Mouse (Mus musculus) midbrain, embryonic 14.5 days (tissue): ENCODE results near the gene Gm4303. TPM values are rescaled to one million over a fixed set of nuclear protein-coding genes. Genes with fewer than 3 reads are reported as not detected.

Experiments used
- polyA plus RNA-seq: library from polyadenylated mRNA; unstranded; fragments of >200 nt; fragmentation: Nextera tagmentation; extraction: Ambion mirVana; gene quantifications from 2 replicates; pipeline ENCODE4 v1.2.1, GENCODE M21; 2014

The Gm4303 gene
- polyA plus RNA-seq, 1 experiment from 2014 or later, result not detected

Other genes starting within 250 kb of the Gm4303 start
- not detected in 2 replicates for gene Gm4301, start 10.3 kb upstream of the Gm4303 start, polyA plus RNA-seq
- gene Gm4302, start 5.1 kb upstream of the Gm4303 start, polyA plus RNA-seq, result not detected in 2 replicates
- not detected in 2 replicates for gene Gm4305, start 5.1 kb downstream of the Gm4303 start, polyA plus RNA-seq
- not detected in 2 replicates for gene Gm4307, start 15.4 kb downstream of the Gm4303 start, polyA plus RNA-seq
- not detected in 2 replicates for gene Gm4312, start 36.6 kb downstream of the Gm4303 start, polyA plus RNA-seq
- 10.3 and 11.7 TPM in 2 replicates for gene Tmtc3, start 141.4 kb downstream of the Gm4303 start, polyA plus RNA-seq
- 7.4 TPM in 2 replicates for gene Cep290, start 141.6 kb downstream of the Gm4303 start, polyA plus RNA-seq
- gene 4930430F08Rik, start 244.5 kb downstream of the Gm4303 start, polyA plus RNA-seq, result 15.6 and 22.1 TPM in 2 replicates
- 0.27 and 0.34 TPM in 2 replicates for gene 1700017N19Rik, start 244.5 kb downstream of the Gm4303 start, polyA plus RNA-seq